Mouse (Mus musculus): ENCODE measurements around the gene Ebf4. TPM values are rescaled to one million over a fixed set of nuclear protein-coding genes. Genes with fewer than 3 reads are reported as not detected.

Gene Ebf4
- polyA plus RNA-seq, 1 experiment from 2014 or later: 0.05 TPM

DNA sequence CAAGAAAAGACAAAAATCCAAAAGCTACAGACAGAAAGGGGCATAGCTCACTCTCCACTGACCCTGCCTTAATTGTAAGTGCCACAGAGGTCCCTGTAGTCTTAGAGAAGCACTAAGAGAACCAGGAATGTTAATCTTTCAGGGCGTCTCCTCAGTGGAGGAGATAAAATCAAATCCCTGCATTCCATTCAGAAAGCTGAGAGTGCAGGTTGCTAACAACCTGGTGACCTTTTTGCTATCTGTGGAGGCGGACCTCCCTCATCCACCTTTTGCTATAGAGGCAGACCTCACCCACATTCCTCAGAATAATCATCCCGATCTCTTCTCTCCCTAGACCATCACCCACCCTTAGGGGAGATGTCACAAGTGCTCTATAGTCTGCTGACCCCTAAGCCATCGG, 5.9 kb upstream of the Ebf4 start:
- Histone ChIP-seq H3K4me1 (ENCODE audit: control insufficient read depth, low read depth, low read length) (no peaks in the 10 kb centered on the region), H3K9ac (ENCODE audit: low read depth, low read length) (no peak overlapping the region), H3K4me2 (ENCODE audit: low read depth, low read length) (no peak overlapping the region), H3K27ac (ENCODE audit: low read length) (no peak overlapping the region), H3K9me3 (replicated peaks; ENCODE audit: control insufficient read depth, low read length) (no peaks in the 10 kb centered on the region), H3K27me3 (ENCODE audit: control insufficient read depth, insufficient read depth, low read depth, low read length) (peaks cover 23% of the 10 kb centered on the region), H3K36me3 (ENCODE audit: control insufficient read depth, insufficient read depth) (no peaks in the 10 kb centered on the region), H3K4me3 (ENCODE audit: low read depth, low read length) (no peak overlapping the region)
- 51% methylated on average over 4 of the region's 4 CpGs for WGBS (ENCODE audit: insufficient replicate concordance)
- ATAC-seq (ENCODE audit: low read depth): no peak

DNA sequence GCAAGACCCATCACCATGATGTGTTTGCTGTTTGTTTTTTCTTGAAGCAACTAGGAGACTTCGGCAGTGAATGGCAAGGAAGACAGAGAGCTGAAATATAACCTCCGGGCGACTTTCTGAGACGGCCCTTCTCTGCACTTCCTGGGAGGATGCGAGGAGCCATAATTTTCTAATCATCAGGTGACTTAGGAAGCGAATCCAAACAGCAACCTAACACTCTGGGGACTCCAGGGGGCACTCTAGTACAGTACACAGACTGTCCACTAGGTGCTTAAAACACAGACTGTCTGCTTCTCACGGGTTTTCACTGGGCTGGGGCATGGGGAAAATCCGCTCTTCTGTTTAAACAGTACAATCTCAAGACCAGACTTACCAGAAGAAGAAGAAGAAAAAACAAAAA, 3.5 kb upstream of the Ebf4 start:
- no peaks in the 10 kb centered on the region for H3K36me3 ChIP-seq (ENCODE audit: control insufficient read depth, insufficient read depth)
- H3K4me1 ChIP-seq (ENCODE audit: control insufficient read depth, low read depth, low read length): no peaks in the 10 kb centered on the region; the same call in 1 of the 2 replicates
- peak; percentile 36; the same call in 1 of the 2 replicates for ATAC-seq (ENCODE audit: low read depth)
- H3K27me3 ChIP-seq (ENCODE audit: control insufficient read depth, insufficient read depth, low read depth, low read length): peaks cover 47% of the 10 kb centered on the region
- no peak overlapping the region for H3K4me3 ChIP-seq (ENCODE audit: low read depth, low read length)
- H3K9me3 ChIP-seq (replicated peaks; ENCODE audit: control insufficient read depth, low read length): no peaks in the 10 kb centered on the region
- WGBS (ENCODE audit: insufficient replicate concordance): 4% methylated on average over 8 of the region's 8 CpGs
- no peak overlapping the region for H3K4me2 ChIP-seq (ENCODE audit: low read depth, low read length)
- H3K27ac ChIP-seq (ENCODE audit: low read length): no peak overlapping the region
- H3K9ac ChIP-seq (ENCODE audit: low read depth, low read length): no peak overlapping the region

DNA sequence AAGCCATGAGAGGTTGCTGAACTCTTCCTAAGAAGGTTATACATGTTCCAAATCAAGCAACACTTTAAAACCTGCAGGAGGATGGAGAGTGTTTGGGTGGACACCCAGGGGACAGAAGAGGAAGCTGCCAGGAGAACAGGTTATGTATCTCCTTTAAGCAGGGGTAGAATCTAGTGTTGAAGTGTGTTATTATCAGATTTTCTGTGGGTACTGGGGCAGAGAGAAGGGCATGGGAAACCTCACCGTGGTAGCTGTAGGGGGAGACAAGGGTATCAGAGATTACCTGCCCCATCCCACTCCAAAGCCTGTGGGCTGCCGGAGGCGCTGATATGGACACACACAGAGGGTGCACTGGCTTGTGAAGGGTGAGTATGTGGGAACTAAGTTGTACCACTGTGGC, 2.0 kb upstream of the Ebf4 start:
- 30% methylated on average over 3 of the region's 3 CpGs for WGBS (ENCODE audit: insufficient replicate concordance)
- peaks cover 63% of the 10 kb centered on the region for H3K27me3 ChIP-seq (ENCODE audit: control insufficient read depth, insufficient read depth, low read depth, low read length)

DNA sequence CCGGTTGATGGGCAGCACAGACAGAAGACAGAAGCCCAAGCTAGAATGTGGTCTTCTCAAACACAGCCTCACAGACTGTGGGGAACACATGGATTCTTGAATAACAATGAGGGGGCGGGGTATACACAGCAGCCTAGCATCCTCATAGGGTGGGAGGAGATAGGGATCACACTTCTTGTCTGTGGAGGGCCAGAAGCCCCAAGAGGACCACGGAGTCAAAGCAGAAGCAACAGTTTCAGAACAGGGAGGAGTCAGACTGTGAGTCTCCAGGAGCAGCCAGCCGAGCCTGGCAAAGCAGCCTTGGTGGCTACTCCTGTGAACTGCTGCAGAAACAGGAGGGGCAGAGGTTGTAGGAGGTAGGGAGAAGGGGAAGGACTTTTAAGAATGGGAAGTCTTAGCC, 1.5 kb upstream of the Ebf4 start:
- H3K9me3 ChIP-seq (replicated peaks; ENCODE audit: control insufficient read depth, low read length): no peaks in the 10 kb centered on the region
- H3K36me3 ChIP-seq (ENCODE audit: control insufficient read depth, insufficient read depth): no peaks in the 10 kb centered on the region
- WGBS (ENCODE audit: insufficient replicate concordance): 3% methylated on average over 4 of the region's 4 CpGs
- H3K27ac ChIP-seq (ENCODE audit: low read length): no peak overlapping the region
- H3K27me3 ChIP-seq (ENCODE audit: control insufficient read depth, insufficient read depth, low read depth, low read length): peaks cover 67% of the 10 kb centered on the region
- H3K4me2 ChIP-seq (ENCODE audit: low read depth, low read length): no peak overlapping the region
- H3K9ac ChIP-seq (ENCODE audit: low read depth, low read length): no peak overlapping the region
- ATAC-seq (ENCODE audit: low read depth): no peak; the same call in 1 of the 2 replicates
- no peak overlapping the region for H3K4me3 ChIP-seq (ENCODE audit: low read depth, low read length)
- H3K4me1 ChIP-seq (ENCODE audit: control insufficient read depth, low read depth, low read length): no peaks in the 10 kb centered on the region; the same call in 1 of the 2 replicates

More for the DNA sequence above, 2.0 kb upstream of the Ebf4 start:
- H3K9ac ChIP-seq (ENCODE audit: low read depth, low read length): no peak overlapping the region
- H3K4me1 ChIP-seq (ENCODE audit: control insufficient read depth, low read depth, low read length): no peaks in the 10 kb centered on the region; the same call in 1 of the 2 replicates
- no peak overlapping the region for H3K27ac ChIP-seq (ENCODE audit: low read length)
- H3K9me3 ChIP-seq (replicated peaks; ENCODE audit: control insufficient read depth, low read length): no peaks in the 10 kb centered on the region
- ATAC-seq (ENCODE audit: low read depth): no peak
- no peak overlapping the region for H3K4me3 ChIP-seq (ENCODE audit: low read depth, low read length)
- no peak overlapping the region for H3K4me2 ChIP-seq (ENCODE audit: low read depth, low read length)
- H3K36me3 ChIP-seq (ENCODE audit: control insufficient read depth, insufficient read depth): no peaks in the 10 kb centered on the region

DNA sequence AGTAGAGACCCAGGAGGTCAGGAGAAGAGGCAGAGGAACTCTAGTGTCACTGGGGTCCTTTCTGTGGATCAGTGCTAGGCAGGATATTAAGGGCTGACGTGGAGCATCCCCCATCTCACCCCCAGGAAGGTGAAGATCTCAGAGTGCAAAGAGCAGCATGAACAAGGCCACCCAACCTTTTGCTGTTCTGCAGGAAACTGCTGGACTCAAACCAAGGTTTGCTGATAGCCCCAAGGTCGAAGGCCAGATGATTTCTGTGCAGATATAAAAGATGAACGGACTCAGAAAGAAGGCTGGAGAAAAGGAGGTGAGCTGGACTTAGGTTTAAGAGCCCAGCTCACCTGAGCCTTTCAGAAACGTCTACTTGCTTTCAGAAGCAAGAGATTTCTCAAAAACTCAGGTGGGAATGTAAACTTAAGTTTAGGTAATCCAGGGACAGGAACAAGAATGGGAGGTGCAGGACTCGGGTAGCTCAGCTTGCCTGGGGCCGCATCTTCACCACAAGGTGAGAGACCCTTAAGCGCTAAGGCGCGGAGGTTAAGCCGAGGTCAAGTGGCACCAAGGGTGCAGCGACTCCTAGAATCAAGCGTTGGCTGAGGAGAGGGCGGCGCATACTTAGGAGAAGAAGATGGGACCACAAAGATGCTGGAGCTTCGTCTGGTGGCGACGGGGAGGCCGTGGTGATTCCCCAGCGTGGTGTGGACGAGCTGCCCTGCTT, 592 bp upstream of the Ebf4 start:
- Histone ChIP-seq H3K36me3 (ENCODE audit: control insufficient read depth, insufficient read depth) (no peaks in the 10 kb centered on the region), H3K9me3 (replicated peaks; ENCODE audit: control insufficient read depth, low read length) (no peaks in the 10 kb centered on the region), H3K27me3 (ENCODE audit: control insufficient read depth, insufficient read depth, low read depth, low read length) (peaks cover 73% of the 10 kb centered on the region), H3K27ac (ENCODE audit: low read length) (no peak overlapping the region), H3K4me1 (ENCODE audit: control insufficient read depth, low read depth, low read length) (no peaks in the 10 kb centered on the region; the same call in 1 of the 2 replicates), H3K4me3 (ENCODE audit: low read depth, low read length) (peak overlapping the region; percentile 56), H3K4me2 (ENCODE audit: low read depth, low read length) (peak overlapping the region; percentile 60), H3K9ac (ENCODE audit: low read depth, low read length) (no peak overlapping the region)
- ATAC-seq (ENCODE audit: low read depth): no peak
- 9% methylated on average over 20 of the region's 20 CpGs for WGBS (ENCODE audit: insufficient replicate concordance)

DNA sequence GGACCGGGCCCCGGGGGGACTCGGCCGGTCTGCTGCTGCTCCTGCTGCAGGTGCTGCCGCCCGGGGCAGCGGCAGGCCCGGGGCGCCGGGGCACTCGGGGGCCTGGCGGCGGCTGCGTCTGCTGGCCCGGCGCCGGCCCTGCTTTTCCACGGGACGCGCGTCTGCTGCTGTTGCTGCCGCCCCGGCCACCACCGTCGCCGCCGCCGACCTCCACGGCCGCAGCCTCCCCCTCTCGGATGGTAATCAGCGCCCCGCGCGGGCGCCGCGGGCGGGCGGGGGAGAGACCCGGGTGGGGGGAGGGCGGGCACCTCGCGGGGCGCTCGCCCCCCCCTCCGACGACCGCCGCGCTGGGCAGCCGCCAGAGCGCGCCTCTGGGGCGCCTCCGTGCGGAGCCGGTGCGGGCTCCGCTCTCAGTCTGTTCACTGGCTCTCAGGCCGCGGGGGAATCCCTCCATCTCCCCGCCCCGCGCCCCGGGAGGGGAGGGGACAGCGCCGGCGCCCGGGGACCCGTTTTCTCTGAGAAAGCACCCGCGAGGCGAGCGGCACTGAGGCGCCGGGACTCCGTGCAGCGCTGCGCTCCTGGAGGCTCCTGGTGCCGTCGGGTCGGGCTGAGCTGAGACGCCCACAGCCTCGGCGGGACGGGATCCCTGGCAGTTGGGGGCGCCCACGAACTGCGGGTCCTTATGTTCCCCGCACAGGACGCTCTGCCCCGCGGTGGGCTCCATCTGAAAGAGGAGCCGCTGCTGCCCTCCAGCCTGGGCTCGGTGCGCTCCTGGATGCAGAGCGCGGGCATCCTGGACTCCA, 563 bp downstream of the Ebf4 start:
- Histone ChIP-seq H3K36me3 (ENCODE audit: control insufficient read depth, insufficient read depth) (no peaks in the 10 kb centered on the region), H3K9ac (ENCODE audit: low read depth, low read length) (peak overlapping the region; percentile 4; the same call in 1 of the 2 replicates), H3K4me1 (ENCODE audit: control insufficient read depth, low read depth, low read length) (no peaks in the 10 kb centered on the region; the same call in 1 of the 2 replicates), H3K4me2 (ENCODE audit: low read depth, low read length) (peak overlapping the region; percentile 60), H3K4me3 (ENCODE audit: low read depth, low read length) (peak overlapping the region; percentile 56), H3K9me3 (replicated peaks; ENCODE audit: control insufficient read depth, low read length) (no peaks in the 10 kb centered on the region), H3K27me3 (ENCODE audit: control insufficient read depth, insufficient read depth, low read depth, low read length) (peaks cover 73% of the 10 kb centered on the region), H3K27ac (ENCODE audit: low read length) (no peak overlapping the region)
- 1% methylated on average over 80 of the region's 99 CpGs for WGBS (ENCODE audit: insufficient replicate concordance)
- peak; percentile 41; the same call in 1 of the 2 replicates for ATAC-seq (ENCODE audit: low read depth)

DNA sequence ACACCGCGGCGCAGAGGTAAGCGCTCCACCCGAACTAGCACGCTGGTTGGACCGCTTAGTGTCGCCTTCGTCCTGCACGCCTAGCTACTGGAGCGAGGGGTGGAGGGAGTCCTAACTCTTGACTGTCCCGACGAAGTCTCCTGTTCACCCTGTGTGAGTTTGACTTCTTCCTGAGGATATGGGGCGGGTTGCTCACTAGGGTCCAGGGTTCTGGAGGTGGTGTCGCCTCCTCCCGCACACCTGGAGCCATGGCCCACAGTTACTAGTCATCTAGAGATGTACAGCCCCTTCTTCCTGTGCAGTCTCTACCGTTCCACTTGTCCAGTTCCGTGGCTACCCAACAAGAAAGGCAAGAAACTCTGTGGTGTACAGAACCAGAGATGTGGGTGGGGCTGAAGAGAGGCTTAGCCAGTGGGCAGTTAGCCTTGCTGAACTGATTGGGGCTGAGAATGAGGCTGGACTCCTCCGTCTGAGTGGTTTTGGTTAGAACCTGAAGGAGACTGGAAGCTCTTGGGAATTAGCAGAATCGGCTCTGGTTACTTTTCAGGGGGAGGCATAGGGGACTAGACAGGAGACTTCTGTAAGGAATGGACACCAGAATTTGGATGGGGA, 1.3 kb downstream of the Ebf4 start:
- H3K4me3 ChIP-seq (ENCODE audit: low read depth, low read length): peak overlapping the region; percentile 56
- H3K27me3 ChIP-seq (ENCODE audit: control insufficient read depth, insufficient read depth, low read depth, low read length): peaks cover 73% of the 10 kb centered on the region
- no peak overlapping the region for H3K27ac ChIP-seq (ENCODE audit: low read length)
- H3K4me2 ChIP-seq (ENCODE audit: low read depth, low read length): peak overlapping the region; percentile 60
- no peaks in the 10 kb centered on the region; the same call in 1 of the 2 replicates for H3K4me1 ChIP-seq (ENCODE audit: control insufficient read depth, low read depth, low read length)
- WGBS (ENCODE audit: insufficient replicate concordance): 5% methylated on average over 20 of the region's 20 CpGs
- no peaks in the 10 kb centered on the region for H3K36me3 ChIP-seq (ENCODE audit: control insufficient read depth, insufficient read depth)
- ATAC-seq (ENCODE audit: low read depth): no peak
- no peak overlapping the region for H3K9ac ChIP-seq (ENCODE audit: low read depth, low read length)
- H3K9me3 ChIP-seq (replicated peaks; ENCODE audit: control insufficient read depth, low read length): no peaks in the 10 kb centered on the region

DNA sequence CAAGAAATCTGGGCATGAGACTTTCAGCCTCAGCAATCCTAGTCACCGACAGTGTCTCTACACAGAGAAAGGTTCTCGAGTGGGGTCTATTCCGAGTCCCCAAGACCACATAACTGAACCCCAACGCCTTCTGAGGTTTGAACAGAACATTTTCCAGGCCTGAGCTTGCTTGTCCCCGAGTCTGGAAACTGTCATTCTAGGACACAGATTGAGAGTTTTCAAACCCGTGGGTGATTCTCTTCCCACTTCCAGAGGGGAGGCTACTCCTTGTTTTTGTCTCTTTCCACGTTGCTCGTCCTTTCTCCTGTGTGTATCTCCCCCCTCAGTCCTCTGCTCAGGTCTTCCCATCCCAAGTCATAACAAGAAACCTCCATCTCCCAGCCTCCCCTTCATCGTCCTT, 2.6 kb downstream of the Ebf4 start:
- H3K9ac ChIP-seq (ENCODE audit: low read depth, low read length): no peak overlapping the region
- H3K4me1 ChIP-seq (ENCODE audit: control insufficient read depth, low read depth, low read length): no peaks in the 10 kb centered on the region; the same call in 1 of the 2 replicates
- no peak overlapping the region for H3K27ac ChIP-seq (ENCODE audit: low read length)
- peaks cover 65% of the 10 kb centered on the region for H3K27me3 ChIP-seq (ENCODE audit: control insufficient read depth, insufficient read depth, low read depth, low read length)
- no peaks in the 10 kb centered on the region for H3K9me3 ChIP-seq (replicated peaks; ENCODE audit: control insufficient read depth, low read length)
- no peak for ATAC-seq (ENCODE audit: low read depth)
- H3K4me2 ChIP-seq (ENCODE audit: low read depth, low read length): no peak overlapping the region
- no peaks in the 10 kb centered on the region for H3K36me3 ChIP-seq (ENCODE audit: control insufficient read depth, insufficient read depth)
- 52% methylated on average over 9 of the region's 9 CpGs for WGBS (ENCODE audit: insufficient replicate concordance)
- no peak overlapping the region for H3K4me3 ChIP-seq (ENCODE audit: low read depth, low read length)

Data from liver, embryonic 16.5 days (tissue).